Mouse (Mus musculus): ENCODE results near the gene Cd160.

Gene Cd160

DNA sequence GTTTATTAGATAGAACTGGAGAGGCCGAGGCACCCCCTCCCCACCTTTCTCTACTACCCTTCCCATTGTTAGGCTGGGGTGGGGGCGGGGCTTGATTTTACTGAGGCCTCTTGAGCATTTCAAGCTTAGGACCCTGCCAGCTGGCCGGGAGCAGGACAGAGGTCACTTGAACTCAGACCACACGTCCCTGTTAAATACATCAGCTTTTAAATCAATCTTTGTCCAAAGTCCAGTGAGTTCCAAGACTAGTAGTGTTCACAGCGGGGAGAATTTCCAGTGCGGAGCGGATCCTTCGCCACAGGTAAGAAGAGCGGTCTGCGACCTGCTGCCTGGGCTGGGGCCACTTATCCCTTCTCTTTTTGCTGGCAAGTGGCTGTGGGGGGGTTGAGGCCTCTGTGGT is 705 bp upstream of the Cd160 start:
- intact Hi-C loops (cut with DNase I) = no loop called here

- intact Hi-C loops (cut with DNase I) = no loop called here
Observed at GRCm38 (mm10) chr3:96828308-96828864, 765 bp downstream of the Cd160 start.

- intact Hi-C loops (cut with DNase I) = no loop called here
Observed at GRCm38 (mm10) chr3:96825261-96825660, 3.9 kb downstream of the Cd160 start.

DNA sequence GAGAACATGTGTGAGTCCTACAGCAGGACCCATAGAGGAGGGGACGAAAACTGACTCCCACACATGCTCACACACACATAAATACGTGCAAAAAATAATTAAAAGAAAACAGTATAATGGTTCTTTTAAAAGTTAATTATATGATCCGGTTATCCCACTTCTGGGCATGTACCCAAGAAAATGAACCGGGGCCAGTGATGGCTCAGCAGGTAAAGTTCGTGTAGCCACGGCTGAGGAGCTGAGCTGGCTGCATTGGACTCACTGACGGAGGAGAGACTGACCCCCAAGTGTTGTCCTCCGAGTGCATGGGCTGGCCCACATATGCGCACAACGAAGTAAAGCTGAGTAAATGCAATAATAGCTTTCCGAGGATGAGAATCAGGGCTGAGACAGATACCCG is 4.5 kb downstream of the Cd160 start:
- intact Hi-C loops (cut with DNase I) = no loop called here

DNA sequence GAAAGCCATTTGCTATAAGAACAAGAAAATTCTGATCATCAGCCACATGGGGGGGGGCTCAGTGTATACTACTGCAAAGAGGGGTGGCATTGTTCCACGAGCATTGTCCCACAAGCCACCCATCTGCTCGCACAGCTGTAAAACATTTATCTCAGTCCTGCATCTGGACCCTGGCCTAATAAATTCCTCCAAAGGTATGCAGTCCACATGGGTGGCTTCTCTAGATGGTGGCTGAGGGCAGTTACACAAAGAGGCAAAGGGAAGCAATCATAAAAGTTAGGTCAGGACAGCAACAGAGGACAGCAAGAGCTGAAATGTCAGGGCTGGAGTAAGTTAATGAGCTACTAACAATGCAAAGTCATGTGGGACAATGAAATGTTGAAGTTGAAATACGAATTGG is 5.5 kb downstream of the Cd160 start:
- intact Hi-C loops (cut with DNase I) = no loop called here

DNA sequence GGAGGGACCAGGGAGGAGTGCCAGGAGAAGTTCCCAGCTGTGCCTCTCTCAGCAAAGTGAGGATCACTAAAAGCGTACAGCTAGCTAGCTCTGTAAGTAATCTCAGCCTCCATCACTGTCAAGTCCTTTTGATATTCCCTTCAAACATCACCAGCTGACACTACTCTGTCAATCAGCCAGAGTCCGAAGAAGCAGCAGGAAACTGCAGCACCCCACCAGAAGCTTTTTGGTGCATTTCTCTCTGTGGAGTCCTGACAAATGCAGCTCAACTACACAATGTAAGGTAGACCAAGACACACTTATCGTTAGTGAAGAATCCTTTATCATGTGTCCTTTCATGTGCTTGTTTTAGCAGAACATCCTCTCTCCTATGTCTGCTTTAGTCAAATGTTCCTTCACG is 7.6 kb downstream of the Cd160 start:
- intact Hi-C loops (cut with DNase I) = no loop called here

DNA sequence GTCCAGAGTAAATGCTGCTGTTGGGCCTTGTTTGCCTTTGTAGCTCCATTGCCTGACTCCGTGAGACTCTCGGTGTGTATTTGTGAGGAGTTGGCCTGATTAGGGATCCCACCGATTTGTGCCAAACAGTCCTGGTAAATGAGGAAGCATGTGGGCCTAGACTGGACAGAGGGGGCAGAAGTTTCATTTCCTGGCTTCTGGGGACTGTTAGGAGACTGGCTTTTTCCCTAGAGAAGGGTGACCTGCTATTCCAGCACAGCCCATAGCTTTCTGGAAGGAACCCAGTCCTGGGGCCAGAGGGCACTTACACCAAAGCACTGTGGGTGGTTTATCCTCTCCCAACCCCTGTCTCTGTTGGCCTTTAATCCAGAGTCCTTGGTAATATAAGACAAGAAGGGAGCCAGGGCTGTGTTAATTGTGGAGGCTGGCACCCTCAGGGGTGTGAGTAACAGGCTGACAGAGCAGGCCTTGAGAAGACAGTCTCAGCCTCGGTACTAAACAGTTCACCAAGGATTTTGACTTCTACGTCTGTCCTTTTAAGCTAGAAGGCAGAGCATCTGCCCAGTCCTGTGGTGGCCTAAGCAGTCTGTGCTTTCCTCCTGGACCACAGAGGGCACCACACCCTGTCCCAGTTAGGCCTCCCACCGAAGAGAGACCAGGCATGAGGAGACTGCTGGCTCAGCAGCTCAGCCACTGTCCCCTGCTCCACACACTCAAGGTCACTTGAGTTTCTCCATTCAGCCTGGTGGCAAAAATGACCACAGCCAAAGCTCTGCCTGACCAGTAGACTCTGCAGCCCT is 8.8 kb downstream of the Cd160 start:
- intact Hi-C loops (cut with DNase I) = no loop called here

GRCm38 (mm10) chr3:96814342-96814741 is 14.8 kb downstream of the Cd160 start:
- intact Hi-C loops (cut with DNase I) = loop anchor here (5.0 kb wide), 1 partner anchor 73 kb away; no protein-coding TSS in a partner anchor

GRCm38 (mm10) chr3:96813591-96814244 is 15.4 kb downstream of the Cd160 start:
- intact Hi-C loops (cut with DNase I) = loop anchor here (5.0 kb wide), 1 partner anchor 74 kb away; no protein-coding TSS in a partner anchor

GRCm38 (mm10) chr3:96813106-96813505 is 16.0 kb downstream of the Cd160 start:
- intact Hi-C loops (cut with DNase I) = loop anchor here (5.0 kb wide), 1 partner anchor 74 kb away; no protein-coding TSS in a partner anchor

GRCm38 (mm10) chr3:96812395-96813091 is 16.6 kb downstream of the Cd160 start:
- intact Hi-C loops (cut with DNase I) = loop anchor here (5.0 kb wide), 1 partner anchor 75 kb away; no protein-coding TSS in a partner anchor

GRCm38 (mm10) chr3:96811232-96811631 is 17.9 kb downstream of the Cd160 start:
- intact Hi-C loops (cut with DNase I) = loop anchor here (5.0 kb wide), 1 partner anchor 76 kb away; no protein-coding TSS in a partner anchor

DNA sequence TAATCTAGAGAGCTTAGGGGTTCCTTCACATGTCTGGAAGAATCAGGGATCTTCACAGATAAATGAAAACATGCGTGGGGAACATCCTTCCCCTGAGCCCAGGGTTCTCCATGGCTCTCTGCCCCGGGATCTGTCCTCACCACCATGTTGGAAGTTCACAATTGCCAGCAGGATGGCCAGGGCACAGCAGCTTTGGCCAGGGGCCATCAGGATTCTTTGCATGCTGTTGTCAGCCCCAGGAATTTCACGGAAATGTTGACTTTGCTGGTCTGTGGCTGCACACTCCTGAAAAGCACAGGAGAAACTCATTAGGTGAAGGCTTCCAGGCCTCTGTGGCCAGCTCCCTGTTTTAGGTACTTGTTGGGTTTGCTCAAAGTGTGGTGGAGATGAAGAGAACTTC is 20.5 kb downstream of the Cd160 start:
- intact Hi-C loops (cut with DNase I) = no loop called here

- intact Hi-C loops (cut with DNase I) = no loop called here
Observed at GRCm38 (mm10) chr3:96808136-96808535, 21.0 kb downstream of the Cd160 start.

DNA sequence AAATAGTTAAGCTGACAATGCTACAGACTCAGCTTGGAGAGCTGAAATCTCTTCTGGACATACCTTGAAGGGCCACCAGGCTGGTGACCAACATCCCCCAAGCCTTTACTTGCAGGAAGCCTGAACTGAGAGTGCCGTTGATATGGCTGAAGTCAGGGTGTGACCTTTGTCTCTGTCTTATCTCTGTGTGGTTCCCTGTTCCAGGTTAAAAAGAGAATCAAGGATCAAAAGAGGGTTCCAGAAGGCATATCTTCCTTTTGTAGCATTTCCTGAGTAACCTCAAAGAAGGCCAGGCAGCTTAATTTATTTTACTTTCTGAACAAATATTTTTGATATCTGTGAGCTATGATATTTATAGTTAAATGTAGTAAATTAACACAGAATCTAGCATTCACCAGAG is 26.9 kb downstream of the Cd160 start:
- intact Hi-C loops (cut with DNase I) = no loop called here

DNA sequence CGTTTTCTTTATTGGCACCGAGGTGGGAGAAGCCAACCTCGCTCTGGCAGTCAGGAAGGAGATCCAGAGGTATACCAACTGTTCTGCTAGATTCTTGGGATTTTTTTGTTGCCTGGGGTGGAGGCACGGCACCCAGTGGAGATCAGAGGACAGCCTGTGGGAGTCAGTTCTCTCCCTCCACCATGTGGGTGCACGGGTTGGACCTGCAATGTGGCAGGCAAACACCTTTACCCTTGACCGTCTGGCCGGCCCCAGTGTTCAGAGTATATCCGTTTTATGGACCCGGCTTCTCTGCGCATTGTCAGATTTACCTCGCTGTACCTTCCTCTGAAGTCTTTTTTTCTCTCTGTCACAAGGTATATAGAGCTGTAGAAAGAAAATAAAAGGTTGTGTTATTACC is 28.9 kb downstream of the Cd160 start:
- intact Hi-C loops (cut with DNase I) = no loop called here

- intact Hi-C loops (cut with DNase I) = no loop called here
Observed at GRCm38 (mm10) chr3:96788506-96788905, 40.6 kb downstream of the Cd160 start.

DNA sequence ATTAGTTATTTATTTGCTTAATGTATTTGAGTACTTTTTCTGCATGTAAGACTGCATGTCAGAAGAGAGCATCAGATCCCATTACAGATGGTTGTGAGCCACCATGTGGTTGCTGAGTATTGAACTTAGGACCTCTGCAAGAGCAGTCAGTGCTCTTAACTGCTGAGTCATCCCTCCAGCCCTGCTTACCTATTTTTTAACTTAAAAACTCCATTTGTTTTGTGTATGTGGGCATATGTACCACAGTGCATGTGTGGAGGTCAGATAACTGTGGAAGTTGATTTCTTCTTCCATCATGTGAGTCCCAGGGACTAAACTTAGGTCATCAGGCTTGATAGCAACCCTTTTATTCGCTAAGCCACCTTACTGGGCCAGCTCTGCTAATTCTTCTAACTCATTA is 41.4 kb downstream of the Cd160 start:
- intact Hi-C loops (cut with DNase I) = no loop called here

- intact Hi-C loops (cut with DNase I) = no loop called here
Observed at GRCm38 (mm10) chr3:96782236-96782635, 46.9 kb downstream of the Cd160 start.

GRCm38 (mm10) chr3:96777120-96777519 is 52.0 kb downstream of the Cd160 start:
- intact Hi-C loops (cut with DNase I) = no loop called here

DNA sequence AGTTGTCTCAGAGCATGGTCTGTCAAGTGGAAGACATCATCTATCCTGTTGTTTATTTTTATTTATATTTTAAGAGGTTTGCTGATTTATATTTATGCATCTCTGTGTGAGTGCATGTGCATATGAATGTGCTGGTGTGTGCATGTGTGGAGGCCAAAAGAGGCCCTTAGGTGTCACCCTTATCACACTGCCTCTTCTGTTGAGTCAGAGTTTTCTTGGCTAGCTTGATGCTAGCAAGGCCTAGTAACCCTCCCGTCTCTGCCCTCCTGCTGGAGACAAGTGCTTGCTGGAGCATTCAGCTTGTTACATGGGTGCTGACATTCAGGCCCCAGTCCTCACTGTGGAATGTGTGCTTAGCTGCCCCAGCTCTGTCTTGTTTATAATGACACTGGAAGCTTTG is 56.2 kb downstream of the Cd160 start:
- intact Hi-C loops (cut with DNase I) = no loop called here

- intact Hi-C loops (cut with DNase I) = no loop called here
Observed at GRCm38 (mm10) chr3:96769971-96770370, 59.2 kb downstream of the Cd160 start.

All from adrenal gland (tissue).